Mouse (Mus musculus) layer of hippocampus, adult 8-10 months (tissue): ENCODE data around the gene Zfp111. TPM values are rescaled to one million over a fixed set of nuclear protein-coding genes. Genes with fewer than 3 reads are reported as not detected.

Experiments used
- total RNA-seq, 4 experiments: library from RNA; stranded (reverse); gene quantifications; 2 replicates each; pipeline ENCODE4 v1.2.4; 2022

Gene Zfp111
- total RNA-seq, 4 experiments from 2014 or later, result 12.2 to 15.2 (median 14.8) TPM

Other genes starting within 250 kb of the Zfp111 start
- not detected for gene Vmn1r181, start 236.8 kb downstream of the Zfp111 start, total RNA-seq
- gene V1rd19, start 209.8 kb downstream of the Zfp111 start, total RNA-seq, result not detected
- under 1 TPM in 1 of 4 experiments, not detected in 3; 0.04 TPM for gene Vmn1r183, start 158.2 kb downstream of the Zfp111 start, total RNA-seq
- gene Zfp180, start 129.5 kb downstream of the Zfp111 start, total RNA-seq, result 10 to 100 TPM; 36.0 to 49.5 (median 40.8) TPM
- 10 to 100 TPM; 11.2 to 14.3 (median 12.5) TPM for gene Zfp112, start 99.1 kb downstream of the Zfp111 start, total RNA-seq
- gene Zfp235, start 77.3 kb downstream of the Zfp111 start, total RNA-seq, result 10 to 100 TPM; 20.9 to 25.6 (median 21.8) TPM
- gene Zfp114, start 36.4 kb downstream of the Zfp111 start, total RNA-seq, result 1 to 10 TPM; 2.9 to 4.6 (median 4.0) TPM
- 10 to 100 TPM in 1 of 4 experiments, 1 to 10 TPM in 3; 8.0 to 10.8 (median 9.1) TPM for gene Zfp109, start 26.1 kb upstream of the Zfp111 start, total RNA-seq
- gene Zfp108, start 43.4 kb upstream of the Zfp111 start, total RNA-seq, result 10 to 100 TPM in 1 of 4 experiments, 1 to 10 TPM in 3; 8.0 to 10.2 (median 9.0) TPM
- gene Zfp93, start 59.0 kb upstream of the Zfp111 start, total RNA-seq, result 10 to 100 TPM; 12.4 to 20.1 (median 13.8) TPM
- gene Zfp61, start 89.8 kb upstream of the Zfp111 start, total RNA-seq, result 10 to 100 TPM; 19.3 to 30.5 (median 24.7) TPM
- 10 to 100 TPM; 14.4 to 18.3 (median 15.6) TPM for gene Zfp94, start 105.2 kb upstream of the Zfp111 start, total RNA-seq
- gene Tescl, start 122.5 kb upstream of the Zfp111 start, total RNA-seq, result not detected
- not detected for gene Lypd5, start 137.8 kb upstream of the Zfp111 start, total RNA-seq
- gene Kcnn4, start 158.8 kb upstream of the Zfp111 start, total RNA-seq, result 1 to 10 TPM in 1 of 4 experiments, under 1 TPM in 2, not detected in 1; 0.27 to 1.2 (median 0.90) TPM
- 10 to 100 TPM; 33.8 to 49.8 (median 44.0) TPM for gene Smg9, start 188.2 kb upstream of the Zfp111 start, total RNA-seq
- gene Irgc1, start 240.9 kb upstream of the Zfp111 start, total RNA-seq, result not detected